Mouse (Mus musculus): ENCODE measurements around the gene Thsd4.
A peak's percentile ranks its signal among the peaks of the same experiment; 100 is the strongest.
"Not testable (repeated sequence)": the region's sequence is repeated elsewhere in the genome, so short reads cannot be mapped to it uniquely, and the experiment has no call there.

Gene Thsd4

DNA sequence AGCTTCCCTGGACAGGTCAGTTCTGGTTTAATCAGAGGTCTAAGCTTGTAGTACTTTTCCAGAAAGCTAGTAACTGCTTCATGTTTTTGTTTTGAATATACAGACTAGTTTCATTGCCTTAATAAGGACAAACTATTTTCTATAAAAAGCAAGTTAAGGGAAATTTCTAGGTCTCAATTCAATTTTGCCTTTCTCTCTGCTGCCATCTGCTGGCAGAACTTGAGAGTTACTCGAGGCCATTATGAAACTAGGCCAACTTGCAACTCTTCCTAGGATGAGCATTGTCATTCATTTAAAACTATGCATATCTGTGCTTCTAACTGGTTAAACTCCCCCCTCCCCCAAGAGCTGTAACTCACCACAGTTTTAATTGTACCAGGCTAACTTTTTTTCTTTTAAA is 532.0 kb downstream of the Thsd4 start:
- no peak for ATAC-seq (ENCODE audit: low TSS enrichment)

DNA sequence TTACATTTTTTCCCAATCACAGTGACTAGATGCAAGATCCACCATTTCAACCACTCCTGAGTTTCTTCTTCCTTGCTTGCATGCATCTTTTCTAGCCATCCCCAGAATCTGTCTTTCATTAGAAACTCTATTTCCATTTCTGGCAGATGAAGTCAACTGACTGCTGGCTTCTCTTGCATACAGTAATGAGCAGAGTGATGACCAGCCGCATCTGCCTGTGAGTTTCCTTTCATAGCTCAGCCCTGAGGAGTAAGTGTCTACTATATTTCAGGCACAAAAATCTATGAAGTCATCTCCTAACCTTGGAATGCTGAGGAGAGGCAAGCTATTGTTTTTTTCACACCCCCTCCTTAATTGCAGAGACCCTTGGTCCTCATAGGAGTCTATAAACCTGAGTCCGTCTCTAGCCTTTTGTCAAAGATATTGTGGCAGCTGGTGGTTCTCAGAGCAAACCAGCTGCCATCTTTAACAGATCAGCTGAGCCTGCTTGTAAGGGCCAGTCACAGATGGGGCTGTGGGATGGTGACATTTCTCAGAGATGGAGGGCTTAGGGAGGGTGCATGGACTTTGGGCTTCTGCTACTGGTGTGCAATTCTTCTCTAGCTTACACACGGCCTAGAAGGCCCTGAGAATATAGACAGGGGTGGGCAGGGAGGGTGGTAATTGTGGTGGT is 535.8 kb downstream of the Thsd4 start:
- peak; percentile 64; the same call in 1 of the 2 replicates for ATAC-seq (ENCODE audit: low TSS enrichment)

DNA sequence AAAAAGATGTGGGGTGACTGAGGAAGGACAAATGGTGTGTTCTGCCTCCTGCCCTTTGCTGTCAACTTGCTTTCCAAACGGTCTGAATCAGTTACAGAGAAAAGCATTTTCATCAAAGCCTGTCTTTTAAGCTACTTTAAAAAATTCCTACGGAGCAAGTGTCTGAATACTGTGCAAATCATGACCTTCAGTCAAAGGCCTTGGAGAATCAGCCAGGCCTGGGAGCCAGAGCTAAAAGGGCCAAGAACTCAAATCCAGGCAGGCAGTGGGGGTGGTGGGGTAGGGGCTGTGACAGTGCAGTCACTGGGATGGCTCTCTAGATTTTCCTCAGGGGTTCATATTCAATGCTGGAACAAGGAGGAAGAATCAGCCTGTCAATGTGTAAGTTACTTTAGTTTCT is 540.7 kb downstream of the Thsd4 start:
- no peak for ATAC-seq (ENCODE audit: low TSS enrichment)

DNA sequence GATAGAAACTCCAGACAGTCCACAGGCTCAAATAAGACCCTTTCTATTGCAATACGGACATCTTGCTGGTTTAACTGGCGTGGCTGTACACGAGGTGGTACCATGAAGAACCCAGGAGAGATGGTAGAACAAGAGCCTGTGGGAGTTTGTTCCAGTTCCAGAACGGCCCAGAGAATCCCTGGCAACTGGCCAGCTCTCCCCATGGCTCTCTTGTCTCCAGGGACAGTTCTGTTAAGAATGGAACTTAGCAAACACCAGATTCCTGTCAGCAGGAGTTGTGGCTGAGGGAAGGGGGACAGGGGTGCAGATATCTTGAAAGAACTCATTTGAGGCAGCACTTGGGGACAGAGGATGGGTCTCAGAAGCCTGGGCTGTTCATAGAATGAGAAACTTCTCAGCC is 550.6 kb downstream of the Thsd4 start:
- no peak for ATAC-seq (ENCODE audit: low TSS enrichment)

DNA sequence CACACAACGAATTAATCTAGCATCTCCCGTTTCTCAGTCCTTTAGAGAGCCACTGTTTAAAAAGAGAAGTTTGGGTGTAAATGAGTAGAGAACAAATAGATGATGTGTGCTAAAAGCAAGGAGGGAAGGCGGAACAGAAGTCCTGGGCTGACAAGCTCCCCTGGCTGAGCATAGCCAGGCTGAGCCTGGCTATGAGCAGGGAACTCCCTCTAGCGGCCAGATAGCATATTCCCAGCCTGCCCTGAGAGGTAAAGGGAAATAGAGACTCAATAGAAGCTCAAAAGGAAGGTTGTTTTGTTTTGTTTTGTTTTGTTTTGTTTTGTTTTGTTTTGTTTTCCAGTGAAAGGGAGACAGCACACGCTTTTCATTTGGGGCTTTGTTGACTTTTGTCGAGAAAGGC is 552.5 kb downstream of the Thsd4 start:
- peak; percentile 96 for ATAC-seq (ENCODE audit: low TSS enrichment)

DNA sequence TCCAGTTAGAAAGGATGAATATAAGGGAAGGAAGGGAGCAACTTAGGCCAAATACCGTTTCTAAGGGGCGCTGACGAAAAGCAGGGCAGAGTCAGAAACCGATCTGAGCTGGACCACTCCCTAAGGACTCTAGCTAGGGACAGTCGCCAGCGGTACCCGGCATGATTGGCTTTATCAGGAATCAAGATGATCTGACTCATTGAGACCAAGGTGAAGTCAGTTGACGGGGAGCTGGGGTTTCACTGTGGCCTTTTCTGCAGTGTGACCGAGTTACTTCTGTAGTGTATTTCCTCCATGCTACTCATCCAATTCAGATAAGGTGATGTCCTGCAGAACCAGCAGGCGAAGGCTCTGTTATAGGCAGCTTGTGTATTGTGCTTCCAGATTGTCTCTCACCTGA is 556.8 kb downstream of the Thsd4 start:
- ATAC-seq (ENCODE audit: low TSS enrichment): no peak

DNA sequence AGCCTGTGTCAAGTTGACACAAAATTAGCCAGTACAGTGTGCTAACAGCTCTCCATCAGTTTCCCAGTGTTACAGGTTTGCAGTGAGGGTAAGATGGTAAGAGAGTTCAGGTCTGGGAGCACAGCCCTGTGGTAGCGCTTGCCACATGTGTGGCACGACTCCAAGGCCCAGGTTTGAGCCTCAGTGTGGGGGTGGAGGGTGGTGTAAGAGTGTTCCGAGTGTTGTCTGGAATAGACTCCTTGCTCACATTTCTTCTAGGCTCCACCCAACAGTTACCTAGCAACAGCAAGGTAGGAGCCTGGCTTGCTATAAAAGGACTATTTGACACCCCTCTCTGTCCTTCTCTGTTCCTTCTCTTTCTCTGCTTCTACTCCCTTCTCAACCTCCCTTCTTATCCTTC is 557.5 kb downstream of the Thsd4 start:
- peak; percentile 72 for ATAC-seq (ENCODE audit: low TSS enrichment)

DNA sequence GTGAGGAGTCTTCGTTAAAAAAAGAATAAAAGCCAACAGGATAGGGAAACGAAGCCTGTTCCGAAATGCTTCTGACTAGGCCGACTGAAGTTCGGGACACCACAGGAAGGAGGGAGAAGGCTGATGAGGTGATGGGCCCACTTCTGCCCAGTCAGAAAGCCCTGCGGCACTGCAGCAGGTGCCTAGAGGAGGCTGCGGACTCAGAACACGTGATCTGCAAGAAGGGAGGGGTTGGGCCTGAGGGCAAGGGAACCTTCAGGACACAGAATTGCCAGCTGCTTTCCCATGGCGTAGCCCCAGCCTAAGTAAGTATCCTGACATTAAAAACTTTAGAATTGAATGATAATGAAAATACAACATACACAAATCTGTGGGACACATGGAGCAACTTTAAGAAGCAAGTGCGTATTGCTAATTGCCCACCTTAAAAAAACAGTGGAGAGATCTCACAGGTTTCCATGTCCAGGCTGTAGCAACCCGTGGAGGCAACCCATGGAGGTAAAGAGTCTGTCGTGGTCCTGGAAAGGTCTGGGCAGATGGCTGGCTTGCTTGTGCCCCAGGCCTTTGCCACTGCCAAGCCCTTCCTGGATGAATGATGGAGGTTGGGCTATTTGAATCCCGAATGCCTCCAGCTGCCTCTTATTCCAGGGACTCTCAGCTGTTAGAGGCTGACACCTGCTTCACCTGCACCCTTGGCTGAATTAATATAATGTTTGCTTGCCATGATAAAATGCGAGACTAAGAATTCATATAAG is 560.5 kb downstream of the Thsd4 start:
- ATAC-seq (ENCODE audit: low TSS enrichment): no peak

DNA sequence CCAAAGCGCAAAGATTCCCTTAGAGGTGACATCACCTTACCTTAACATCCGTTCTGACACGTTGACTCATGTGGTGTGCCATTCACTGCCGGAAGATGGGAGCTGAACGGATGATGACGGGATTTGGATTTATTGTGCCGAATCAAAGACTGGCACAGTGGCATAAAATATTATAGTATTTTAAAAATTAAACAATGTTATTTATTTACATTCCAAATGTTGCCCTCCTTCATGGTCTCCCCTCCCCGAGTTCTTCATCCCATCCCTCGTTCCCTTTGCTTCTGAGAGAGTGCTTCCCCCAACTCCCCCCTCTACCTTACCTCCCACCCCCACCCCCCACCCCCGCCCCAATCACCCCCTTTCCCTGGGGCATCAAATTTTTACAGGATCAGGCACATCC is 561.3 kb downstream of the Thsd4 start, which contains the start of gene Nr2e3:
Nr2e3 (minus strand) TSS at position 101 of the 400 bp plus-strand sequence.
- ATAC-seq (ENCODE audit: low TSS enrichment): no peak

DNA sequence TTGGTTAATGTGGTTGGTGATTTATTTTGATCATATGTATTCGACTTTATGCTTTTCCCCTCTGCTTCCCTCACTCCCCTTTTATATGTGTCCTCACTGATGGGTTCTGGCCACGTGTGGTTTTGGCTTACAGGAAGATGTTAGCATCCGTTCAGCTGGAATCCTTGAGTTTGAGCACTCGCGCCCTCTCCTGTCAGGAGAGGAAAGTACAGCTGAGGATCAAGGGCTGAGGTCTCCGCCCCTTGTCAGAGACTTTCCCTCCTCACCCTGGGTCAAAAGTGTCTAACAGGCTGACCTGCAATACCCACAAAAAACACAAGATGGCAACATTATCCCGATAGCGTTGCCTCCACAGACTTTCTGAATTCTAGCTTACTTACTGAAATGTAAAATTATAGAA is 562.6 kb downstream of the Thsd4 start:
- peak; percentile 70; the same call in 1 of the 2 replicates for ATAC-seq (ENCODE audit: low TSS enrichment)

DNA sequence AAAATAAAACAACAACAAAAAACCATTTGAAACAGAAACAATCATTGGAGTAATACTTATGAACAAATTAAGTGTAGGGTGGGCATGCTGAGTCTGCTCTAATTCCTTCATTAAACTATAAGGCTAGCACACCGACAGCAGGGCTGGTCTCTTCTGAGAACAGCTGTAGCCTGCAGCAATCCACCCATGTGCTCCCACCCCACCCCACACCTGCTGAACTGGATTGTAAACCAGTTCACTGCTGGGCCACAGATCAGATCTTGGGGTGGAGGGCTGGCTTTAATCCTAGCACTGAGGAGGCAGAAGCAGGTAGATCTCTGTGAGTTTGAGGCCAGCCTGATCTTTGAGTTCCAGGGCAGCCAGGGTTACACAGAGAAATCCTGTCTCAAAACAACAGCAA is 563.7 kb downstream of the Thsd4 start:
- not testable (repeated sequence) for ATAC-seq (ENCODE audit: low TSS enrichment)

DNA sequence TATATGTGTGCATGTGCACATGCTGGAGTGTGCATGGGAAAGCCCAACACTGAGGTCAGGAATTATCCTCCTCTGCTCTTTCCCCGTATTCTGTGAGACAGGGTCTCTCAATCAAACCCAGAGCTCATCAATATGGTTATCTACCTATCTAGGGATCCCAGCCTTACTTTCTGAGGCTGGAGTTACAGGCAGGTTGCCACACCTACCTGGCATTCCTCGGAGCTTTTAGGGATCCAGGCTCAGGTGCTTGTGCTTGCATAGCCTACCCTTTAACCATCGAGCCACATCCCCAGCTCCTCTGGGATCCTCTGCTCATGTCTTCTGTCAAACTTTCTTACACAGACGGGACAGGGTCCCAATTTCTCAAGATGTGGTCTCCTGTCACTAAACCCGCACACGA is 565.4 kb downstream of the Thsd4 start:
- ATAC-seq (ENCODE audit: low TSS enrichment): no peak

DNA sequence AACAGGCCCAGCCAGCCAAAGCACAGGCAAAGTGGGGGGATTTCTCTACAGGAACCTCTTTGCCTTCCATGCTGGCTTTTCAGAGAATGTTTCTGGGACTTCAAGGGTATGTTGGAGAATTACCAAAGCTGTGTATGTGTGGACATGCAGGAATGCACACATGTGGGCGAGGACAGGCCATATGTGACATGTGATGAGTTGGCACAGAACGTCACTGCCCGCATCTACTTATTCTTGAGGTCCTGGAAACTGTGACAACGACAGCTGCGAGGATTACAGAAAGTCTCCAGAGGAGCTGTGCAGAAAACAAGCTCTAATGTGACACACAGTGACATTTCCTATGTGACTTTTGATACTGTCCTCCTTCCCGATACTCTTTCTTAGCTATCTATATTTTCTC is 566.2 kb downstream of the Thsd4 start:
- no peak for ATAC-seq (ENCODE audit: low TSS enrichment)

DNA sequence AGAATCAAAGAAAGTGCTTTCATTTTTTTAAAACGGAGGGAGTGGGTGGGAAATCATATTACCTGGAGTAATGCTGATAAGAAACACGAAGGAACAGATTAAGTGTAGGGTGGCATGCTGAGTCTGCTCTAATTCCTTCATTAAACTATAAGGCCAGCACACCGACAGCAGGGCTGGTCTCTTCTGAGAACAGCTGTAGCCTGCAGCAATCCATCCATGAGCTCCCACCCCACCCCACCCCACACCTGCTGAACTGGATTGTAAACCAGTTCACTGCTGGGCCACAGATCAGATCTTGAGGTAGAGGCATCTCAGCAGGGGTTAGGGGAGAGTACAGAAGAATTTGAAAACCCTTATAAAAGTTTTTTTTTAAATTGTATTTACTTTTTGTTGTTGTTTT is 566.6 kb downstream of the Thsd4 start:
- no peak for ATAC-seq (ENCODE audit: low TSS enrichment)

DNA sequence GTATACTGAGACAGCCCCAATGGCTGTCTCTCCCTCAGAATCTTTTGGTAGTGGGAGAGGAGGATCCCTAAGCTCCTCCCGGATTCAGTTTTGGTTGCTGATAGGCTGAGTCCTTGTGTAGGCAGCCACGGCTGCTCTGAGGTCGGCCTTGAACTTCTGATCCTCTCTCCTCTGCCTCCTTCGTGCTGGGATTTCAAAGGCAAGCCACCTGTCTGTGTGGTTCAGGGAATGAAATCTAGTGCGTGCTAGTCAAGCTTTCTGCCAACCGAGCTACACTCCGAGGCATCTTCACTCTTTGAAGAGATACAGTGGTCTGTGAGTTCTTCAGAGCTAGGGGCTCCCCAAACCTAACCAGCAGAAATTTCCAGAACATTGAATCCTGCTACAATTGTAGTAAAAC is 568.3 kb downstream of the Thsd4 start:
- no peak for ATAC-seq (ENCODE audit: low TSS enrichment)

DNA sequence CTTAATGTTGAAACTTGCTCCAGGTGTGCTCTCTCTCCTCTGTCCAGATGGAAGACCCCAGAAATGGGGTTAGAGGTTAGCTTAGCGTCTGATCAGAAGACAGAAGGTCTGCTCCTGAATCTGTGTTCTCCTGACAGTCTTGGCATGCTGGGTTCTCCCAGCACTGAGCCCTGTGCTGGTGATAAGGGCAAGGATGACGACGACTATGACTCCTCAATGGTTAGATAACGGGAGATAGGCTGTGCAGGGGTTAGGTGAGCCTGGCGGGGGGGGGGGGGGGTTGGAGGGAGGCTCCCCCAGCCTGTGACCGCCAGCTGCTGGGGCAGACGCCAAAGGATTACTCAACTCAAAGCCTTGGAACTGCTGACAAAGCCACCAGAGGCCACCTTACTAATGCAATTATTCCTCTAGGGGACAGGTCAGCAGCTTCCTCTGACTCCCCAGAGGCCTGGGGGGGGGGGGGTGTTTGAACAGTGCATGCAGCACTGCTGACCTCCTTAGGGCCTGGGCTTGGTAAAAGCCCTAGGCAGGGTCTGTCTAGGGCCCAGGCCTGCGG is 569.3 kb downstream of the Thsd4 start:
- ATAC-seq (ENCODE audit: low TSS enrichment): no peak

DNA sequence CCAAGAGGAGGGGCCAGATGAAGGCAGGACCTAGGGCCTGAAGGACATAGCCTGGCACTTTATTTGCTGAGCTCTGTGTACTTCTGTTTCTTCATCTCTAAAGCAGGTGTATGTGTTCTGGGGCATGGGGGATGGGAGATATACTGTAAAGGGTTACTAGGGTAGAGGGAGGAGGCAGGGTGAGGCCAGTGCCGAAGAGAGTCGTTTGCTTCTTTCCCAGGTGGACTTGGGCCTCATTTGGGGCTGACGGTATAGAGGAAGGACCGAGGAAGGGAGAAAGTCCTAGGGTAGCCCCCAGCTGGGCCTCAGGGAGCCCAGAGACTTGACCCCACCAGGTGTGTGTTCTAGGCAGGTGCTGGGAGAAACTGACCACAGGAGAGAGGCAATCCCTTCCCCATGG is 569.9 kb downstream of the Thsd4 start:
- ATAC-seq (ENCODE audit: low TSS enrichment): no peak

DNA sequence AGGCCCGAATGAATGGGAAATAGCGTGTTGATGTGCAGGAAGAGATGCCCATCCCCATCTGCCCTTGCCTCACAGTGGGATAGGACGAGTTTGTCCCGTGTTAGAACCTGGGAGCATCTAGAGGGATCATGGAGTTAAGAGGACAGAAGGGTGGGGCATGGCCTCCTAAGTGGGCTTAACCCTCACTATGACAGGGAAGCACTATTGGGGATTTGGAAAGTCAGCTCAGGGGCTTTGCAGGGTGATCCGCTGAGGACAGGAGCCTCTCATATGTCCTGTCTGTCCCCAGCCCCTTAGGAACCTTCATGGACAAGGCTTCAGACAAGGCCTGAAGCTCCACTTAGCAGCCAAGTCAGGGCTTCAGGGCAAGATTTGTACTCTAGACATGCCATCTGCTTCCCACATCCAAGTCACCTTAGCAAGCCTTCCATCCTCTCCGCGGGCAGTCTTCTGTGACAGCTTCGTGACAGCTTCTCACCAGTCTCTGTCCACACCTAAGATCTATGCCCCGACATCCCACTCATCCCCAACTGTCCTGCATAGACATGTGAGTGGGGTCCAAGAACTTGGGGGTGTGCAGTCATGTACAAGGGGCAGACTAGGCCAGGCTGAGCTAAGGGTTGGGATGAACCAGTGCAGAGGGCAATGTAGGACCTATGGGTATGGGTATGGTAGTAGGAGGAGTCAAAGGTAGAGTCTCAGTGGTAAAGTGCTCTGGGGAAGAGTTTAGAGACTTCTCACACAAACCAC is 570.7 kb downstream of the Thsd4 start:
- ATAC-seq (ENCODE audit: low TSS enrichment): no peak

DNA sequence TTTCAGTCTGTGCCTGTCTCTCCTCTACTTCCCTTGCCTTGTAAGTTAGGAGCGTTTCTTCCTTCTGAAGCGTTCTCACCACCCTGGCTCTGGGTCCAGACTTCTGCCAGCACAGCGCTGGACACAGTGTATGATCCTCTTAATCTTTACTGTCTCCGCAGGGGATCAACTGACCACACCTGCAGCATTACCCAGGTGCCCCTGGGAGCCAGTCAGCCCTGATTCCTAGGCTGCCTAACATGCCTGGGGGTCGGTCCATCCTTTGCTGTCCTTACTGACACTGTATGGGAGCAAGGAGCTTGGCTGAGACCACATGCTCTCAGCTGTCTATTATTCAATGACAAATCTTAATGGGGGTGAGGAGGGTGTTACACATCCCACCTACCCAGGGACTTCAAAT is 571.9 kb downstream of the Thsd4 start:
- no peak for ATAC-seq (ENCODE audit: low TSS enrichment)

DNA sequence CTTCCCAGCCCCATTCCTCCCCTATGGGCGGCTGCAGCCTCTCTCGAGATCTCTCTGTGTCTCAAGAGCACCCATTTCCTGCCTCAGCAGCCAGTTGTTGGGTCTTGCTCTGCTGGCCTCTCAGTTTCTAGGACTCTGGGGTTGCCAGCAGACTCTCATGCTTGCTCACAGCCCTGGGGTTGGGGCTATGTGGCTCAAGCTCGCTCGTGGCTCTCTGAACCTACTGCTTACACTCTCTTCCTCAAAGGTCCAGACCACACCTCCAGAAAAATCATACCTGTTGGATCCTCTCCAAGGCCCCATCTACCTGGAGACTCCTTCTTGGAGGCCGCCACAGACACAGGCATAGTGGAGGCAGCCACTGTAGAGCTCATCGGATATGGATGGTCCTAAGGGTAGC is 572.3 kb downstream of the Thsd4 start:
- ATAC-seq (ENCODE audit: low TSS enrichment): no peak

DNA sequence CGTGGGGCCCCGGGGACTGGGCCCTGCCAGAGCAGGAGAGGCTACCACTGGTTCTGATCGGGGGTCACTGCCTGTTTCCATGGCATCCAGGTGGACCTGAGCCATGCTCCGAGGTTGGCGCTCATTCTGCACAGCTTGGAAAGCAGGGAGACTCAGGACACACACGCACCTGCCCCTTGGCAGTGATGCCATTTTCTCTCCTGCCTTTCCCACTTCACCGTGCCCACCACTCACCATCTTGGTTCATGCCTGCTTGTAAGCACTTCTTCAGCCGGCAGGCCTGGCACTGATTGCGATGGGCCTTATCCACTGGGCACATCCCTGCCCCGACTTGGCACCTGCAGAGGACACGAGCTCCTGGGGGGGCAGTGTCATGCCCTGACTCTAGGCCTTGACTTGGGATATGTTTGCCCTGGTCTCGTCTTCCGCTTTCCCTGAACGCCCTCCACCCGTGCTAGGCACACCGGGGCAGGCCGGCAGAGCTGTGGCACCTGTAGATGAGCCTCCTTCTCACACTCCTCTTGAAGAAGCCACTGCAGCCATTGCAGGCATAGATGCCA is 573.1 kb downstream of the Thsd4 start:
- no peak for ATAC-seq (ENCODE audit: low TSS enrichment)

DNA sequence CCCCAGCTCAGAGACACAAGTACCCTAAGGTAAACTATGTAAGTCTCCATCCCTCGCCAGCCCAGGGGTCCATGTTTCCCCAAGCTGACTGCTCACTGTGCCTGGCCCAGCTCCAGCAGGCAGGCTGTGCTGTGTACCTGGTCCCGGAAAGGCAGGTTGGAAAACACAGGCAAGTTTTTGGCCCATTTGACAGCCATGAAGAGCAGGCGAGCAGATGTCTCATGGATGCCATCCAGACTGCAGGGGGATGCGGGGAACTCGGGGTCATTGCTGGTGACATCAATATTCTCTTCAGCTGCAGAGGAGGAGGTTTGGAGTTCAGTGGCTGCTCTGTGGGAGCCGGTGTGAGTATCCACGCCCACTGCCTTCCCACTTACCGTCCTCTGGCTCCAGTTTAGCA is 573.6 kb downstream of the Thsd4 start:
- no peak for ATAC-seq (ENCODE audit: low TSS enrichment)

Data from frontal cortex, adult (tissue).